Mouse (Mus musculus) liver, embryonic 12.5 days (tissue): ENCODE measurements around the gene Oprm1. TPM values are rescaled to one million over a fixed set of nuclear protein-coding genes. Genes with fewer than 3 reads are reported as not detected.

Experiments used
- ATAC-seq: fragments of 200-750 bp; cut with Nextera tagmentation; 2 replicates; pipeline ENCODE4 v1.8.0; 2017; ENCODE audit warnings: moderate number of reproducible peaks, mild to moderate bottlenecking, moderate library complexity
- H3K27ac ChIP-seq: fragments of 300-500 bp; sonication (generic); 2 replicates; pipeline ENCODE4 v1.5.1; 2016; ENCODE audit warnings: mild to moderate bottlenecking
- H3K27me3 ChIP-seq: fragments of 300-500 bp; sonication (generic); replicated peaks from 2 replicates; pipeline ENCODE4 v1.6.1; 2016; ENCODE audit warnings: mild to moderate bottlenecking, moderate library complexity
- H3K36me3 ChIP-seq: fragments of 300-500 bp; sonication (generic); 2 replicates; pipeline ENCODE4 v1.6.1; 2016; ENCODE audit warnings: mild to moderate bottlenecking, moderate library complexity
- H3K4me1 ChIP-seq: fragments of 300-500 bp; sonication (generic); 2 replicates; pipeline ENCODE4 v1.6.1; 2016
- H3K4me2 ChIP-seq: fragments of 300-500 bp; sonication (generic); 2 replicates; pipeline ENCODE4 v1.6.1; 2016; ENCODE audit warnings: mild to moderate bottlenecking, moderate library complexity
- H3K4me3 ChIP-seq: fragments of 300-500 bp; sonication (generic); 2 replicates; pipeline ENCODE4 v1.5.1; 2016; ENCODE audit warnings: mild to moderate bottlenecking, moderate library complexity
- H3K9ac ChIP-seq: fragments of 300-500 bp; sonication (generic); 2 replicates; pipeline ENCODE4 v1.6.1; 2016; ENCODE audit warnings: mild to moderate bottlenecking, moderate library complexity
- H3K9me3 ChIP-seq: fragments of 300-500 bp; sonication (generic); replicated peaks from 2 replicates; pipeline ENCODE4 v1.6.1; 2016; ENCODE audit warnings: mild to moderate bottlenecking, moderate library complexity
- WGBS: fragments of 180-500 bp; shearing (Covaris S2); methylation state at CpG from one replicate; pipeline ENCODE4 v1.1.7; 2016; ENCODE audit not compliant: insufficient replicate concordance; 5-methylcytosine and 5-hydroxymethylcytosine counted together
- polyA plus RNA-seq: library from polyadenylated mRNA; unstranded; fragments of >200 nt; fragmentation: Nextera tagmentation; extraction: Ambion mirVana; gene quantifications from 2 replicates; pipeline ENCODE4 v1.2.1, GENCODE M21; 2016

Oprm1 gene
- polyA plus RNA-seq, 1 experiment from 2014 or later, result not detected

DNA sequence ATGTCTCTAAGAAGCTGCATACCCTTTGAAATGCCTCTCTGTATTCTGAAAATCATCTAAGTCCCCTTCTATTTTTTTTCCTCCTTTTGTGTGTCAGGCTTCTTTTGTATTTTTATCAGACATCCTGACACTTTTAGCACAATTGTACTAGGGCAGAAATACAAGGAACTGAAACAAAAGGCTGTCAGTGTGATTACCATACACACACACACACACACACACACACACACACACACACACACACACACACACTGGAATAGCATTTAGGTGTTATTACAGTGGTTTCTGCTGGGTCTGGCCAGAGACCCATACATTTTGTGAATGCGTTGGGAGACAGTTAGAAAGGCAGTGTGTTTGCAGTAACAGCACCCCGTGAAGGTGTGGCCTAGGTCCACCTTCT, 275.2 kb downstream of the Oprm1 start:
- 75% methylated on average over 2 of the region's 2 CpGs for WGBS
- Histone ChIP-seq H3K27ac (no peak overlapping the region), H3K4me1 (no peaks in the 10 kb centered on the region), H3K36me3 (no peaks in the 10 kb centered on the region), H3K27me3 (no peaks in the 10 kb centered on the region), H3K4me3 (no peak overlapping the region), H3K4me2 (no peak overlapping the region), H3K9me3 (no peaks in the 10 kb centered on the region), H3K9ac (no peak overlapping the region)
- ATAC-seq, result no peak

GRCm38 (mm10) chr10:7035547-7035946, 277.2 kb downstream of the Oprm1 start:
- no peak overlapping the region for H3K9ac ChIP-seq
- no peak overlapping the region for H3K4me2 ChIP-seq
- H3K27me3 ChIP-seq, result no peaks in the 10 kb centered on the region
- no peaks in the 10 kb centered on the region for H3K4me1 ChIP-seq
- no peak overlapping the region for H3K4me3 ChIP-seq
- ATAC-seq, result no peak
- no peaks in the 10 kb centered on the region for H3K9me3 ChIP-seq
- no peak overlapping the region for H3K27ac ChIP-seq
- H3K36me3 ChIP-seq, result no peaks in the 10 kb centered on the region
- 54% methylated on average over 12 of the region's 12 CpGs for WGBS

DNA sequence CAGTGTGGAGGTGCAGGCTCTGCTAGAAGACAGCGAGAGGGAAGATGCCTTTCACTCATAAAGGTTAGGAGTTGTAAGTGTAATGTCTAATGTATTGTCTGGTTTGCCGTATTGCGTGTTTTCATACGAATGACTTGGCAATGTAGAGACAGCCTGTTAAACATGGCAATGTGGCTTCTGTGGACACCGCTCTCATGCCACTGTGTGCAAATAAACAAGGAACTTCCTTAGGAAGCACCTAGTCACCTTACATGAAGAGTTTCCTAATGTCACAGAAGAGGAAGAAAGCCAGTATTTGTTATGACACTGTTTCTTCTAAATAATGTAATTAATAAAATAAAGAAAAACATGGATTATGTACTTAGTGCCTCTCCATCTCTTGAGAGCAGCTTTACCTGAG, 278.9 kb downstream of the Oprm1 start:
- no peak overlapping the region for H3K9ac ChIP-seq
- H3K4me3 ChIP-seq, result no peak overlapping the region
- no peaks in the 10 kb centered on the region for H3K36me3 ChIP-seq
- no peak overlapping the region for H3K27ac ChIP-seq
- WGBS, result 69% methylated on average over 5 of the region's 5 CpGs
- no peaks in the 10 kb centered on the region for H3K9me3 ChIP-seq
- ATAC-seq, result no peak
- H3K4me2 ChIP-seq, result no peak overlapping the region
- no peaks in the 10 kb centered on the region for H3K27me3 ChIP-seq
- H3K4me1 ChIP-seq, result no peaks in the 10 kb centered on the region

GRCm38 (mm10) chr10:7041032-7041431, 282.7 kb downstream of the Oprm1 start:
- H3K9ac ChIP-seq, result no peak overlapping the region
- no peak overlapping the region for H3K4me3 ChIP-seq
- no peak overlapping the region for H3K4me2 ChIP-seq
- no peak for ATAC-seq
- no peak overlapping the region for H3K27ac ChIP-seq
- H3K36me3 ChIP-seq, result no peaks in the 10 kb centered on the region
- H3K4me1 ChIP-seq, result no peaks in the 10 kb centered on the region
- H3K9me3 ChIP-seq, result no peaks in the 10 kb centered on the region
- H3K27me3 ChIP-seq, result no peaks in the 10 kb centered on the region

DNA sequence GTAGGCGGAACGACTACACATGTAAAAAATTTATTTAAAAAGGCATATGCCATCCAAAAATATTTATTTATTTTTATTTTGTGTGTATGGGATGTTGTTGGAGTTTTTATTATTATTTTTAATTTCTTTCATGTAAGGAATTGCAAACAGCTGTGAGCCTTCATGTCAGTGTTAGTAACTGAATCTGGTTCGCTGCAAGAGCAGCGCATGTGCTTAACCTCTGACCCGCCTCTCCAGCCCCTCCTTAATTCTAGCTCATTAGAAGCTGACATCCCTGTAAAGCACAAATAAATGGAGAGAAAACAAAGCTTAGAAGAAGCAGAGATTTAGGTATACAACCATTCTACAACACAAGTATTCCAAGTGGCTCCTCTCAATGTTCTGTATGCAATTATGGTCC, 285.6 kb downstream of the Oprm1 start:
- Histone ChIP-seq H3K27ac (no peak overlapping the region), H3K9ac (no peak overlapping the region), H3K4me3 (no peak overlapping the region), H3K27me3 (no peaks in the 10 kb centered on the region), H3K9me3 (no peaks in the 10 kb centered on the region), H3K4me1 (no peaks in the 10 kb centered on the region), H3K4me2 (no peak overlapping the region), H3K36me3 (no peaks in the 10 kb centered on the region)
- 69% methylated on average over 5 of the region's 5 CpGs for WGBS
- ATAC-seq, result no peak

GRCm38 (mm10) chr10:7047288-7047918, 289.1 kb downstream of the Oprm1 start:
- Histone ChIP-seq H3K27ac (no peak overlapping the region), H3K36me3 (no peaks in the 10 kb centered on the region), H3K9me3 (no peaks in the 10 kb centered on the region), H3K27me3 (no peaks in the 10 kb centered on the region), H3K4me1 (no peaks in the 10 kb centered on the region), H3K4me3 (no peak overlapping the region), H3K4me2 (no peak overlapping the region), H3K9ac (no peak overlapping the region)
- WGBS, result 64% methylated on average over 10 of the region's 10 CpGs
- no peak for ATAC-seq

GRCm38 (mm10) chr10:7047919-7048291, 289.6 kb downstream of the Oprm1 start:
- ATAC-seq, result no peak
- H3K4me2 ChIP-seq, result no peak overlapping the region
- no peak overlapping the region for H3K27ac ChIP-seq
- no peaks in the 10 kb centered on the region for H3K36me3 ChIP-seq
- no peaks in the 10 kb centered on the region for H3K9me3 ChIP-seq
- H3K4me1 ChIP-seq, result no peaks in the 10 kb centered on the region
- no peak overlapping the region for H3K9ac ChIP-seq
- H3K27me3 ChIP-seq, result no peaks in the 10 kb centered on the region
- WGBS, result 74% methylated on average over 2 of the region's 2 CpGs
- no peak overlapping the region for H3K4me3 ChIP-seq

GRCm38 (mm10) chr10:7049901-7050300, 291.6 kb downstream of the Oprm1 start:
- 37% methylated on average over 3 of the region's 3 CpGs for WGBS
- no peaks in the 10 kb centered on the region for H3K27me3 ChIP-seq
- H3K27ac ChIP-seq, result no peak overlapping the region
- H3K36me3 ChIP-seq, result no peaks in the 10 kb centered on the region
- no peaks in the 10 kb centered on the region for H3K4me1 ChIP-seq
- no peaks in the 10 kb centered on the region for H3K9me3 ChIP-seq
- H3K4me2 ChIP-seq, result no peak overlapping the region
- no peak for ATAC-seq
- no peak overlapping the region for H3K4me3 ChIP-seq
- no peak overlapping the region for H3K9ac ChIP-seq

GRCm38 (mm10) chr10:7052315-7053017, 294.2 kb downstream of the Oprm1 start, which contains the start of gene Ipcef1:
TSS of gene Ipcef1 (minus strand) at chr10:7052478.
- H3K4me2 ChIP-seq, result no peak within 1 kb of the TSS
- H3K27ac ChIP-seq, result no peak within 1 kb of the TSS
- no peak for ATAC-seq
- H3K9me3 ChIP-seq, result no peaks in the 10 kb centered on the region
- H3K36me3 ChIP-seq, result no peaks in the 10 kb centered on the region
- H3K4me3 ChIP-seq, result no peak within 1 kb of the TSS
- 33% methylated on average over 12 of the region's 12 CpGs for WGBS
- no peak within 1 kb of the TSS for H3K9ac ChIP-seq
- no peaks in the 10 kb centered on the region for H3K27me3 ChIP-seq
- H3K4me1 ChIP-seq, result no peaks in the 10 kb centered on the region

- H3K4me1 ChIP-seq, result no peaks in the 10 kb centered on the region
- no peak overlapping the region for H3K4me2 ChIP-seq
- no peaks in the 10 kb centered on the region for H3K27me3 ChIP-seq
- no peaks in the 10 kb centered on the region for H3K9me3 ChIP-seq
- WGBS, result 63% methylated on average over 6 of the region's 6 CpGs
- ATAC-seq, result no peak
- no peak overlapping the region for H3K9ac ChIP-seq
- H3K4me3 ChIP-seq, result no peak overlapping the region
- no peak overlapping the region for H3K27ac ChIP-seq
- no peaks in the 10 kb centered on the region for H3K36me3 ChIP-seq
These were observed 296.4 kb downstream of the Oprm1 start for GRCm38 (mm10) chr10:7054560-7055205.

- Histone ChIP-seq H3K36me3 (no peaks in the 10 kb centered on the region), H3K4me2 (no peak overlapping the region), H3K4me1 (no peaks in the 10 kb centered on the region), H3K9me3 (no peaks in the 10 kb centered on the region), H3K4me3 (no peak overlapping the region), H3K27ac (no peak overlapping the region), H3K27me3 (no peaks in the 10 kb centered on the region), H3K9ac (no peak overlapping the region)
- ATAC-seq, result no peak
- 56% methylated on average over 1 of the region's 1 CpGs for WGBS
These were observed 299.2 kb downstream of the Oprm1 start for GRCm38 (mm10) chr10:7057546-7057945.

- no peaks in the 10 kb centered on the region for H3K27me3 ChIP-seq
- no peak overlapping the region for H3K9ac ChIP-seq
- WGBS, result 63% methylated on average over 5 of the region's 5 CpGs
- no peaks in the 10 kb centered on the region for H3K9me3 ChIP-seq
- no peaks in the 10 kb centered on the region for H3K36me3 ChIP-seq
- no peak overlapping the region for H3K4me2 ChIP-seq
- H3K4me1 ChIP-seq, result no peaks in the 10 kb centered on the region
- no peak overlapping the region for H3K4me3 ChIP-seq
- no peak overlapping the region for H3K27ac ChIP-seq
- ATAC-seq, result no peak
These were observed 302.0 kb downstream of the Oprm1 start for GRCm38 (mm10) chr10:7060326-7060725.
